Mouse (Mus musculus): ENCODE results near the gene Trnp1. TPM values are rescaled to one million over a fixed set of nuclear protein-coding genes. Genes with fewer than 3 reads are reported as not detected.

The Trnp1 gene
- 10 to 100 TPM in 1 of 2 experiments, not detected in 1; 13.8 TPM for polyA plus RNA-seq (2017; shearing (Covaris generic))

DNA sequence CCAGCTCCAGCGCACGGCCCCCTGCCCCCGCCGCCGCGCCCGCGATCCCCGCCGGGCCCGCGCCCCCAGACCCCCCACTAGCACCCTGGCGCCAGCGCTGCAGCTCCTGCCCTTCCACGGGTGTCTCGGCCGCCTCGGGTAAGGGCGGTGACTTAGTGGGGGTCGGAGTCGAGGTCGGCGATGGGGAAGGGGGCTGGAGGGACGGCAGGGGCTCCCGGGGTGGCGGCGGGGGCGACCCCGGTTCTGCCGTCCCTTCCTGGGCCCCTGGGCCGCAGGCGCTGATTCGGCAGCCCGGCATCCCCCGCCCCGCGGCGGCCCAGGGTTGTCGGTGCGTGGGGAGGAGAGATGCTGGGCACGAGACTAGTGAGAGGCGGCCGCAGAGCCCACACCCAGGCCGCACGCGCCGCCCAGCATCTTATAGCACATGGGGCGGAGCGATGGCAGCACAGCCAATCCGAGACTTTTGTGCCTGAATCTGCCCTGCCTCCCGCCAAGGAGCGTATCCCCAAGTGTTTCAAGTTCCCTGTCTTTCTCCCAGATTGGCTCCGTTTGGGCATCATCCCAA is at the start of gene Trnp1:
Trnp1 (minus strand) TSS at position 391 of the 565 bp plus-strand sequence.

DNA sequence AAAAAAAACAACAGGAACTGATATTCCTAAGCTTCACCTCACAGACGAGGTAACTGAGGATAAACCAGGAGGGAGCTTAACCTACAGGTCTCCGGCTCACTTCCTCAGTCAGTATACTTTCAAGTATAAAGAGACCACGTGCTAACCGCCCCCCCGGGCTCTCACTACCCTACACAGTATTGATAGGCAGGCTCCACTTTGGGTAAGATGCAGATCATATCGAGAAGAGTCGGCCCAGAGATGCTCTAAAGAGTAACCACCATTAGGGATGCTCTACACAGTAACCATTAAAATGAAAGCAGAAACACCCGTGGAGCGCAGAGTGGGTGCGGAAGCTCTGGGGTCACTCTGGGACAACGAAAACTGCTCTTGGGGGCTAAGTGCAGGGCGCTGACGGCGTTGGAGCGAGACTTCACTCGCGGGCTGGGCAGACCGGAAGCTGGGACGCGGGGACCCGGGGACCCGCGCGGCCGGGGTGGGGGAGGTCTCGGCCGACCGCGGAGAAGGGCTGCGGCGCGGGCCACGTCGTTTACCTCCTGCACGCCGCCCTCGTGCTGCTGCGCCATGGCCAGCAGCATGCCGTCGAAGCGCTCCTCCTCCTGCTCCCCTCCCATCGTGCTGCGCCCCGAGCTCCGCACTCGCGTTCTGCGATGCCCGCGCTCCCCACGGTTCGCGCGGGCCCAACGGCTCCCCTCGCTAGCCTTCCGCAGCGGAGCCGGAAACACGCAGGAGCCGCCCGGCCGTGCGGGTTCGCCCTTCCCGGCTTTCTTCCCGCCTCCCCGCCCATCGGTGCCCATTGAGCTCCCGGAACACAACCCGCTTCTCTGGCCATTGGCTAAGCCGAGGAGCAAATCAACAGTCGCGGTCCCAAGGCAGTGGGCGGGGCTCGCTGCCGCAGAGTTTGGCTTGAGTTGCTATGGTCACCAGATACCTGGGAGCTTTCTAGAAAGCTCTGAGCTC is 47.2 kb upstream of the Trnp1 start, which contains the start of gene Nudc:
Nudc (minus strand) TSS at position 725 of the 960 bp plus-strand sequence.

DNA sequence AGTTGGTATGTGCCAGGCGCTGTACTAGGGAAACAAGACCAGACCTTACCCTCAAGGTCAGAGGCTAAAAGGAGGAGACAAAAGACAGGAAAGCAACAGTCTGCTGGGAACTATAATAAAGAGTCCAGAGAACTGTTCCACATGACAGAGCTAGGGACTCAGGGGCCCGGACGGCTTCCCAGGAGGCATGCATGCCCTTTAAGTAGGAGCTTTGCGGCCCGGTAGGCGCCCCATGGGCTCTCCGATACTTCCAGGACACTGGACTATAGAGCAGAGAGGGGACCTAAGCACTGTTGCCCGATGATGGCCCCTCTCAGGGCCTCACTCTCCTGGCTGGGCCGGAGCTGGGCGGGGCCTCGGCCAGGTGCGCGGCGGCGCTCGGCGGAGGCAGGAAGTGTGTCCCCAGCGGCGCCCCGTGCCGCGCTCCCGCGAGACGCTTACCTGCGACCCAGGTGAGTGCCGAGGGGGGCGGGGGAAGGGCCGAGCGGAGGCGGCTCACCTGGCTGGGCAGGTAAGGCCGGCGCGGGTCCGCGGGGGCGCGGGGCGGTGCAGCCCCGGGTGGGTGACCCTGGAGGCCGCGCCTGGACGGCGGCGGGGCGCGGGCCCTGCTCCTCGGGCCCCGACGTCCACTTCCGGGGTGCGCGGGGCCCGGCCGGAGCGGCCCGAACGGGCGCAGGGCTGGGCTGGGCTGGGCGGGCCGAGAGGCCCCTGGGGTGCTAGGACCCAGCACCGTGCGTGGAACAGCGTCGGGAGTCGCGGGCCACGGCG is 20.4 kb upstream of the Trnp1 start, which contains the start of gene Kdf1:
Kdf1 (plus strand) TSS at position 363 of the 768 bp plus-strand sequence.

DNA sequence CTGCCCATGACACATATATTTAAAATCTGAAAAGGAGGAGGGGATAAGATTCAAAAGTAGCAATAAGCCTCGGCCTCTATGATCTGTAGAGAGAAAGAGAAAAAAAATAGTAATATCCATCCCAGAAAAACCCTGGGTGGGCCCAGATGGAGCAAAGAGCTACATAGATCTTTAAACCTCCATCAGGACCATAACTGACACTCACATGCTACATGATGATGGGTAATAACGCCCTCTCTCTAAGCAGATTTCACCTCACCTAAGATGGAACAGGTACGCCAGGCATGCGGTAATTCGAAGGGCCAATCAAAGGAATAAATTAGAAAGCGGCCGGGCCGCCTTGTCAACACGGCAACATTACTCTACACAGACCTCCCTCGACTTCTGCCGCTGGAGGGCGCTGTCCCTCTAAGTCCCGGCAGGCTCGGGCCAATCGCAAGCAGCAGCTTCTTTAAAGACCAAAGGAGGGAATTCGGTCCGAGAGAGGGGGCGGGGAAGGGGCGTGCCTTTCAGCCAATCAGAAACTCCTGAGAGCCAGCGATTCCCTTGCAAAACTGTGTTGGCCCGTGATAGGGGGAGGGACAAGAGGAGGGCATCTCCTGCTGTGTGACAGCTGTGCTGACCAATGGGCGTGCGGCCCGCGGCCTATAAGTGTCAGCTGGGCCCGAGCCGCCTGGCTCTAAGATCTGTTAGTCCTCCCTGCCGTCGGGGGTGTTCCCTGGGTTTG is 18.7 kb downstream of the Trnp1 start, which contains the start of gene Tent5b:
Tent5b (plus strand) TSS at position 675 of the 727 bp plus-strand sequence.

Other genes with a start within 250 kb of the Trnp1 start
- 10 to 100 TPM; 13.1 to 77.2 TPM for gene Sytl1, start 235.4 kb downstream of the Trnp1 start, polyA plus RNA-seq (2017; shearing (Covaris generic))
- gene Tmem222, start 220.8 kb downstream of the Trnp1 start, polyA plus RNA-seq (2017; shearing (Covaris generic)) = 10 to 100 TPM; 56.9 to 74.8 TPM
- gene Wdtc1, start 145.1 kb downstream of the Trnp1 start, polyA plus RNA-seq (2017; shearing (Covaris generic)) = 1 to 10 TPM; 4.4 to 5.4 TPM
- gene Slc9a1, start 128.8 kb downstream of the Trnp1 start, polyA plus RNA-seq (2017; shearing (Covaris generic)) = 10 to 100 TPM; 17.9 to 19.7 TPM
- gene Tent5b, start 18.4 kb downstream of the Trnp1 start, polyA plus RNA-seq (2017; shearing (Covaris generic)) = not detected
- 1 to 10 TPM in 1 of 2 experiments, under 1 TPM in 1; 0.65 to 1.5 TPM for gene Kdf1, start 20.4 kb upstream of the Trnp1 start, polyA plus RNA-seq (2017; shearing (Covaris generic))
- gene Nudc, start 47.4 kb upstream of the Trnp1 start, polyA plus RNA-seq (2017; shearing (Covaris generic)) = 100 to 1,000 TPM; 134 to 152 TPM
- not detected for gene Nr0b2, start 54.8 kb upstream of the Trnp1 start, polyA plus RNA-seq (2017; shearing (Covaris generic))
- 10 to 100 TPM; 13.4 to 13.7 TPM for gene Gpatch3, start 76.2 kb upstream of the Trnp1 start, polyA plus RNA-seq (2017; shearing (Covaris generic))
- gene Gpn2, start 85.8 kb upstream of the Trnp1 start, polyA plus RNA-seq (2017; shearing (Covaris generic)) = 10 to 100 TPM; 24.1 to 26.2 TPM
- 10 to 100 TPM; 19.5 to 20.1 TPM for gene Sfn, start 103.6 kb upstream of the Trnp1 start, polyA plus RNA-seq (2017; shearing (Covaris generic))
- 100 to 1,000 TPM; 219 to 276 TPM for gene Zdhhc18, start 151.6 kb upstream of the Trnp1 start, polyA plus RNA-seq (2017; shearing (Covaris generic))
- 10 to 100 TPM; 20.2 to 25.7 TPM for gene Pigv, start 174.1 kb upstream of the Trnp1 start, polyA plus RNA-seq (2017; shearing (Covaris generic))

Measured in activated CD4-positive, CD25-positive, alpha-beta regulatory T cell (primary cell).